Mouse (Mus musculus) midbrain, embryonic 10.5 days (tissue): ENCODE data around the gene Sohlh2. TPM values are rescaled to one million over a fixed set of nuclear protein-coding genes. Genes with fewer than 3 reads are reported as not detected.
A peak's percentile ranks its signal among the peaks of the same experiment; 100 is the strongest.

Experiments
- DNase-seq: peaks from one replicate; pipeline ENCODE4 v3.0.0-alpha.2; 2017; ENCODE audit warnings: low spot score
- H3K27ac ChIP-seq: fragments of 300-500 bp; sonication (generic); replicated peaks from 2 replicates; pipeline ENCODE4 v1.5.1; 2016; ENCODE audit warnings: mild to moderate bottlenecking
- H3K27me3 ChIP-seq: fragments of 300-500 bp; sonication (generic); 2 replicates; pipeline ENCODE4 v1.6.1; 2016; ENCODE audit warnings: low read depth, mild to moderate bottlenecking; ENCODE audit not compliant: poor library complexity, severe bottlenecking
- H3K36me3 ChIP-seq: fragments of 300-500 bp; sonication (generic); 2 replicates; pipeline ENCODE4 v1.6.1; 2016; ENCODE audit warnings: mild to moderate bottlenecking, moderate library complexity
- H3K4me1 ChIP-seq: fragments of 300-500 bp; sonication (generic); 2 replicates; pipeline ENCODE4 v1.6.1; 2016
- H3K4me3 ChIP-seq: fragments of 300-500 bp; sonication (generic); 2 replicates; pipeline ENCODE4 v1.5.1; 2016; ENCODE audit warnings: mild to moderate bottlenecking, moderate library complexity
- H3K9me3 ChIP-seq: fragments of 300-500 bp; sonication (generic); replicated peaks from 2 replicates; pipeline ENCODE4 v1.6.1; 2016; ENCODE audit warnings: mild to moderate bottlenecking
- WGBS: fragments of 180-500 bp; shearing (Covaris S2); methylation state at CpG from one replicate; pipeline ENCODE4 v1.1.7; 2016; 5-methylcytosine and 5-hydroxymethylcytosine counted together
- polyA plus RNA-seq: library from polyadenylated mRNA; unstranded; fragments of >200 nt; fragmentation: Nextera tagmentation; extraction: Ambion mirVana; gene quantifications from 2 replicates; pipeline ENCODE4 v1.2.1, GENCODE M21; 2016

Sohlh2 gene
- 0.05 TPM in 1 of 2 replicates, not detected in the other for polyA plus RNA-seq

- 94% methylated on average over 22 of the region's 22 CpGs for WGBS
- DNase-seq: no peak
- Histone ChIP-seq H3K27me3 (no peaks in the 10 kb centered on the region), H3K4me1 (peaks cover 12% of the 10 kb centered on the region), H3K27ac (no peak within 1 kb of the TSS), H3K9me3 (no peaks in the 10 kb centered on the region; the same call in 1 of the 2 replicates), H3K4me3 (no peak within 1 kb of the TSS), H3K36me3 (no peaks in the 10 kb centered on the region)
These were observed at the start of gene Sohlh2 for GRCm38 (mm10) chr3:55181766-55182165. TSS of gene Sohlh2 (plus strand) at chr3:55182028.

- no peak for DNase-seq
- Histone ChIP-seq H3K27me3 (no peaks in the 10 kb centered on the region), H3K36me3 (peaks cover 65% of the 10 kb centered on the region), H3K4me3 (no peak within 1 kb of the TSS), H3K27ac (no peak within 1 kb of the TSS), H3K4me1 (no peaks in the 10 kb centered on the region), H3K9me3 (no peaks in the 10 kb centered on the region)
These were observed 44.8 kb upstream of the Sohlh2 start, which contains the start of gene Ccdc169 for GRCm38 (mm10) chr3:55137039-55137438. TSS of gene Ccdc169 (plus strand) at chr3:55137339.

- Histone ChIP-seq H3K4me1 (no peaks in the 10 kb centered on the region), H3K27ac (no peak overlapping the region; the same call in 1 of the 2 replicates), H3K27me3 (no peaks in the 10 kb centered on the region), H3K9me3 (no peaks in the 10 kb centered on the region), H3K36me3 (peaks cover 38% of the 10 kb centered on the region), H3K4me3 (no peak overlapping the region)
- no peak for DNase-seq
- WGBS: 96% methylated on average over 12 of the region's 12 CpGs
These were observed 42.0 kb upstream of the Sohlh2 start for GRCm38 (mm10) chr3:55139837-55140236.

- Histone ChIP-seq H3K27ac (no peak overlapping the region), H3K4me3 (no peak overlapping the region), H3K27me3 (no peaks in the 10 kb centered on the region), H3K36me3 (peaks cover 22% of the 10 kb centered on the region), H3K4me1 (no peaks in the 10 kb centered on the region), H3K9me3 (no peaks in the 10 kb centered on the region)
- no peak for DNase-seq
- 52% methylated on average over 2 of the region's 2 CpGs for WGBS
These were observed 40.4 kb upstream of the Sohlh2 start for GRCm38 (mm10) chr3:55141401-55141800.

- H3K27ac ChIP-seq: no peak overlapping the region
- no peak overlapping the region for H3K4me3 ChIP-seq
- 82% methylated on average over 4 of the region's 4 CpGs for WGBS
- H3K36me3 ChIP-seq: no peaks in the 10 kb centered on the region
- no peaks in the 10 kb centered on the region for H3K27me3 ChIP-seq
- no peak for DNase-seq
- no peaks in the 10 kb centered on the region for H3K9me3 ChIP-seq
- peaks cover 8% of the 10 kb centered on the region for H3K4me1 ChIP-seq
These were observed 36.9 kb upstream of the Sohlh2 start for GRCm38 (mm10) chr3:55144916-55145315.

- Histone ChIP-seq H3K9me3 (no peaks in the 10 kb centered on the region), H3K36me3 (no peaks in the 10 kb centered on the region), H3K27me3 (no peaks in the 10 kb centered on the region), H3K4me3 (no peak overlapping the region), H3K4me1 (peaks cover 8% of the 10 kb centered on the region), H3K27ac (no peak overlapping the region)
- 77% methylated on average over 6 of the region's 6 CpGs for WGBS
- no peak for DNase-seq
These were observed 35.4 kb upstream of the Sohlh2 start for GRCm38 (mm10) chr3:55146441-55146840.

- 92% methylated on average over 2 of the region's 2 CpGs for WGBS
- Histone ChIP-seq H3K4me1 (peaks cover 8% of the 10 kb centered on the region), H3K36me3 (no peaks in the 10 kb centered on the region), H3K27ac (no peak overlapping the region), H3K9me3 (no peaks in the 10 kb centered on the region), H3K27me3 (no peaks in the 10 kb centered on the region), H3K4me3 (no peak overlapping the region)
- DNase-seq: no peak
These were observed 34.7 kb upstream of the Sohlh2 start for GRCm38 (mm10) chr3:55147156-55147555.

- no peak overlapping the region for H3K4me3 ChIP-seq
- H3K9me3 ChIP-seq: no peaks in the 10 kb centered on the region
- DNase-seq: no peak
- peaks cover 8% of the 10 kb centered on the region for H3K4me1 ChIP-seq
- WGBS: 42% methylated on average over 3 of the region's 3 CpGs
- H3K36me3 ChIP-seq: no peaks in the 10 kb centered on the region
- no peaks in the 10 kb centered on the region for H3K27me3 ChIP-seq
- 0 out of 2 replicates have a peak overlapping the region, but pooled peaks have one; percentile 42 for H3K27ac ChIP-seq
These were observed 33.7 kb upstream of the Sohlh2 start for GRCm38 (mm10) chr3:55148091-55148490.

GRCm38 (mm10) chr3:55151656-55152433 is 30.0 kb upstream of the Sohlh2 start:
- 47% methylated on average over 7 of the region's 7 CpGs for WGBS
- H3K9me3 ChIP-seq: no peaks in the 10 kb centered on the region
- H3K36me3 ChIP-seq: no peaks in the 10 kb centered on the region
- no peak overlapping the region for H3K4me3 ChIP-seq
- peak; percentile 47 for DNase-seq
- no peaks in the 10 kb centered on the region for H3K27me3 ChIP-seq
- H3K4me1 ChIP-seq: peaks cover 11% of the 10 kb centered on the region
- no peak overlapping the region for H3K27ac ChIP-seq

- Histone ChIP-seq H3K27ac (no peak overlapping the region), H3K9me3 (no peaks in the 10 kb centered on the region), H3K36me3 (no peaks in the 10 kb centered on the region), H3K4me1 (peaks cover 15% of the 10 kb centered on the region), H3K4me3 (no peak overlapping the region), H3K27me3 (no peaks in the 10 kb centered on the region)
- 74% methylated on average over 6 of the region's 6 CpGs for WGBS
- no peak for DNase-seq
These were observed 29.0 kb upstream of the Sohlh2 start for GRCm38 (mm10) chr3:55152673-55153334.

- H3K4me1 ChIP-seq: peaks cover 7% of the 10 kb centered on the region
- no peaks in the 10 kb centered on the region for H3K36me3 ChIP-seq
- H3K27ac ChIP-seq: no peak overlapping the region
- no peaks in the 10 kb centered on the region for H3K9me3 ChIP-seq
- 92% methylated on average over 7 of the region's 7 CpGs for WGBS
- H3K4me3 ChIP-seq: no peak overlapping the region
- no peak for DNase-seq
- H3K27me3 ChIP-seq: no peaks in the 10 kb centered on the region
These were observed 27.7 kb upstream of the Sohlh2 start for GRCm38 (mm10) chr3:55154163-55154562.

GRCm38 (mm10) chr3:55157413-55157812 is 24.4 kb upstream of the Sohlh2 start:
- Histone ChIP-seq H3K27me3 (no peaks in the 10 kb centered on the region), H3K9me3 (no peaks in the 10 kb centered on the region), H3K4me3 (no peak overlapping the region), H3K4me1 (peaks cover 15% of the 10 kb centered on the region), H3K27ac (no peak overlapping the region; the same call in 1 of the 2 replicates), H3K36me3 (no peaks in the 10 kb centered on the region)
- 64% methylated on average over 5 of the region's 5 CpGs for WGBS
- DNase-seq: no peak

- Histone ChIP-seq H3K36me3 (no peaks in the 10 kb centered on the region), H3K27me3 (no peaks in the 10 kb centered on the region), H3K4me1 (peaks cover 13% of the 10 kb centered on the region), H3K27ac (no peak overlapping the region), H3K4me3 (no peak overlapping the region), H3K9me3 (no peaks in the 10 kb centered on the region)
- WGBS: 59% methylated on average over 7 of the region's 7 CpGs
- no peak for DNase-seq
These were observed 20.7 kb upstream of the Sohlh2 start for GRCm38 (mm10) chr3:55161144-55161543.
